Mouse (Mus musculus) CH12.LX (cell line): ENCODE data around the gene Capn1. TPM values are rescaled to one million over a fixed set of nuclear protein-coding genes. Genes with fewer than 3 reads are reported as not detected.

Source experiments
- DNase-seq: peaks from one replicate; pipeline ENCODE4 v3.0.0-alpha.2; 2013; ENCODE audit errors: extremely low read depth
- H3K27ac ChIP-seq: 2 replicates; pipeline ENCODE4 v1.5.1; 2012; ENCODE audit warnings: low read depth, mild to moderate bottlenecking, control low read depth, moderate library complexity; ENCODE audit not compliant: insufficient read depth
- H3K27me3 ChIP-seq: replicated peaks from 2 replicates; pipeline ENCODE3; 2012; ENCODE audit warnings: inconsistent platforms
- H3K36me3 ChIP-seq, 2 experiments: replicated peaks in 1 of 2; 2 replicates each; pipeline versions ENCODE3 to v1.6.1; 2012; ENCODE audit warnings: inconsistent platforms in 1 of 2, low read length in 1 of 2, mild to moderate bottlenecking in 1 of 2, mixed read lengths in 1 of 2, moderate library complexity in 1 of 2; ENCODE audit not compliant: control insufficient read depth in 1 of 2, insufficient read depth in 1 of 2
- H3K4me1 ChIP-seq, 2 experiments: 2 replicates each; pipeline ENCODE4 v1.6.1; 2012; ENCODE audit warnings: inconsistent platforms in 1 of 2, moderate library complexity in 1 of 2; ENCODE audit not compliant: insufficient read depth in 2 of 2, control insufficient read depth in 1 of 2
- H3K4me2 ChIP-seq: 2 replicates; pipeline ENCODE4 v1.6.1; 2012; ENCODE audit warnings: low read depth, mild to moderate bottlenecking, control low read depth; ENCODE audit not compliant: poor library complexity, insufficient read depth, severe bottlenecking
- H3K4me3 ChIP-seq, 3 experiments: fragments of 150-350 bp in 1 of 3; sonication (generic) in 1 of 3; replicated peaks in 1 of 3; 2 replicates each; pipeline versions ENCODE3 to v1.5.1; 2011 to 2012; ENCODE audit warnings: low read depth in 2 of 3, low read length in 2 of 3, mild to moderate bottlenecking in 2 of 3, moderate library complexity in 2 of 3, control low read depth in 1 of 3, improper control_type of control experiment in 1 of 3, inconsistent platforms in 1 of 3, mixed read lengths in 1 of 3; ENCODE audit not compliant: poor library complexity in 1 of 3
- H3K79me2 ChIP-seq: replicated peaks from 2 replicates; pipeline ENCODE4 v1.6.1; 2012; ENCODE audit warnings: mild to moderate bottlenecking, moderate library complexity; ENCODE audit not compliant: control insufficient read depth, poor library complexity, insufficient read depth, severe bottlenecking; ENCODE audit errors: extremely low read depth
- H3K9ac ChIP-seq: 2 replicates; pipeline ENCODE4 v1.6.1; 2012; ENCODE audit warnings: low read depth, mild to moderate bottlenecking, control low read depth, moderate library complexity; ENCODE audit not compliant: insufficient read depth
- H3K9me3 ChIP-seq: replicated peaks from 2 replicates; pipeline ENCODE3; 2012; ENCODE audit warnings: low read length, inconsistent platforms, mixed read lengths
- CHD1 ChIP-seq: IDR thresholded peaks from 2 replicates; pipeline ENCODE4 v1.6.1; 2012; ENCODE audit warnings: low read depth, low read length, improper control_type of control experiment, inconsistent platforms
- CTCF ChIP-seq, 2 experiments: IDR thresholded peaks in 1 of 2; conservative IDR thresholded peaks in 1 of 2; 2 replicates each; pipeline ENCODE4 v1.5.1; 2011 to 2012; ENCODE audit warnings: low read depth in 2 of 2, low read length in 2 of 2, improper control_type of control experiment in 1 of 2, inconsistent platforms in 1 of 2, mild to moderate bottlenecking in 1 of 2, moderate library complexity in 1 of 2
- ELF1 ChIP-seq: IDR thresholded peaks from 2 replicates; pipeline ENCODE4 v1.6.1; 2014; ENCODE audit warnings: low read depth, mild to moderate bottlenecking, inconsistent platforms, low read length, improper control_type of control experiment
- IRF4 ChIP-seq: IDR thresholded peaks from 2 replicates; pipeline ENCODE4 v1.6.1; 2014; ENCODE audit warnings: low read depth, mild to moderate bottlenecking, inconsistent platforms, low read length, improper control_type of control experiment
- JUN ChIP-seq: IDR thresholded peaks from 2 replicates; pipeline ENCODE4 v1.6.1; 2011; ENCODE audit warnings: low read depth, mild to moderate bottlenecking, low read length, improper control_type of control experiment, moderate library complexity; ENCODE audit not compliant: insufficient read depth
- JUND ChIP-seq: conservative IDR thresholded peaks from 2 replicates; pipeline ENCODE4 v1.6.1; 2011; ENCODE audit warnings: low read depth, low read length, improper control_type of control experiment
- MAX ChIP-seq: IDR thresholded peaks from 2 replicates; pipeline ENCODE4 v1.6.1; 2011; ENCODE audit warnings: low read length, improper control_type of control experiment
- MEF2A ChIP-seq: IDR thresholded peaks from 2 replicates; pipeline ENCODE4 v1.6.1; 2014; ENCODE audit warnings: low read depth, mild to moderate bottlenecking, inconsistent platforms, low read length, improper control_type of control experiment, borderline replicate concordance
- MXI1 ChIP-seq: IDR thresholded peaks from 2 replicates; pipeline ENCODE4 v1.6.1; 2011; ENCODE audit warnings: mild to moderate bottlenecking, low read depth, low read length, improper control_type of control experiment
- MYC ChIP-seq: IDR thresholded peaks from 2 replicates; pipeline ENCODE4 v1.6.1; 2011; ENCODE audit warnings: low read depth, mild to moderate bottlenecking, improper control_type of control experiment, low read length
- NRF1 ChIP-seq: IDR thresholded peaks from 2 replicates; pipeline ENCODE4 v1.6.1; 2014; ENCODE audit warnings: low read depth, mild to moderate bottlenecking, inconsistent platforms, low read length, improper control_type of control experiment, moderate library complexity
- PAX5 ChIP-seq: IDR thresholded peaks from 2 replicates; pipeline ENCODE4 v1.6.1; 2012; ENCODE audit warnings: low read length, inconsistent platforms, mixed read lengths
- POLR2A ChIP-seq: IDR thresholded peaks from 2 replicates; pipeline ENCODE4 v1.6.1; 2011; ENCODE audit warnings: low read depth, mild to moderate bottlenecking, improper control_type of control experiment, low read length
- RAD21 ChIP-seq: IDR thresholded peaks from 2 replicates; pipeline ENCODE4 v1.6.1; 2011; ENCODE audit warnings: low read depth, mild to moderate bottlenecking, low read length, improper control_type of control experiment, moderate library complexity
- RCOR1 ChIP-seq: conservative IDR thresholded peaks from 2 replicates; pipeline ENCODE4 v1.6.1; 2012; ENCODE audit warnings: low read depth, mild to moderate bottlenecking, inconsistent platforms, low read length, improper control_type of control experiment
- TCF12 ChIP-seq: IDR thresholded peaks from 2 replicates; pipeline ENCODE4 v1.6.1; 2014; ENCODE audit warnings: low read depth, mild to moderate bottlenecking, inconsistent platforms, low read length, improper control_type of control experiment
- UBTF ChIP-seq: IDR thresholded peaks from 2 replicates; pipeline ENCODE4 v1.6.1; 2012; ENCODE audit warnings: low read depth, mild to moderate bottlenecking, inconsistent platforms, low read length, improper control_type of control experiment, moderate library complexity
- USF1 ChIP-seq: IDR thresholded peaks from 2 replicates; pipeline ENCODE4 v1.6.1; 2014; ENCODE audit warnings: low read depth, mild to moderate bottlenecking, inconsistent platforms, low read length, improper control_type of control experiment
- ZKSCAN1 ChIP-seq: IDR thresholded peaks from 2 replicates; pipeline ENCODE4 v1.6.1; 2012; ENCODE audit warnings: low read depth, inconsistent platforms, low read length, improper control_type of control experiment, borderline replicate concordance
- ZMIZ1 ChIP-seq: IDR thresholded peaks from 2 replicates; pipeline ENCODE4 v1.6.1; 2012; ENCODE audit warnings: low read depth, mild to moderate bottlenecking, inconsistent platforms, low read length, improper control_type of control experiment
- ZNF384 ChIP-seq: IDR thresholded peaks from 2 replicates; pipeline ENCODE4 v1.6.1; 2012; ENCODE audit warnings: low read depth, low read length, improper control_type of control experiment, inconsistent platforms
- dilution Hi-C: fragments of 300-500 bp; cut with MboI; formaldehyde crosslinking; loops from 2 replicates; pipeline ENCODE4 v1.14.3; 2020; ENCODE audit warnings: low sequenced_read_pairs; ENCODE audit not compliant: extremely low pct_unique_long_range_greater_than_20kb, extremely low pct_ligation_motif_present
- in situ Hi-C: fragments of 300-500 bp; cut with MboI; formaldehyde crosslinking; loops from 3 replicates; pipeline ENCODE4 v1.14.3; 2019; ENCODE audit warnings: low sequenced_read_pairs, low pct_ligation_motif_present, low pct_unique_long_range_greater_than_20kb, mixed read lengths
- polyA plus RNA-seq: library from polyadenylated mRNA; unstranded; fragments of >175 nt; gene quantifications from 2 replicates; pipeline ENCODE4 v1.2.1, GENCODE M21; 2012; ENCODE audit warnings: low read depth; ENCODE audit not compliant: insufficient read length
- total RNA-seq, 2 experiments: library from RNA; depleted of rRNA; stranded (reverse); fragments of 300-350 nt in 1 of 2; fragments of >200 nt in 1 of 2; gene quantifications; 2 replicates each; pipeline ENCODE4 v1.2.3; 2012 to 2014

Gene Capn1
- total and polyA plus RNA-seq, 3 experiments: 20.0 to 42.9 (median 40.2) TPM

GRCm38 (mm10) chr19:6038326-6038725 is 22.6 kb upstream of the Capn1 start:
- Histone ChIP-seq H3K27me3 (no peaks in the 10 kb centered on the region), H3K9ac (no peak overlapping the region), H3K79me2 (no peaks in the 10 kb centered on the region), H3K9me3 (no peaks in the 10 kb centered on the region), H3K4me3 (no peak overlapping the region), H3K4me1 (peaks cover 12 to 22% of the 10 kb centered on the region in 2 experiments), H3K27ac (no peak overlapping the region), H3K36me3 (no peaks in the 10 kb centered on the region), H3K4me2 (no peak overlapping the region)
- dilution Hi-C loops: no loop called here
- no peak for DNase-seq
- TF ChIP-seq ELF1 (no peak), MEF2A (no peak), MYC (no peak), RAD21 (no peak), JUND (no peak), IRF4 (no peak), TCF12 (no peak), PAX5 (no peak), JUN (no peak), ZKSCAN1 (no peak), CHD1 (no peak), CTCF (conservative IDR thresholded peaks at IDR 0.05 in 1 of 2, IDR thresholded peaks at IDR 0.05 in 1 of 2; ENCODE audit: low read depth in 2 of 2, low read length in 2 of 2) (no peak), ZMIZ1 (no peak), MXI1 (no peak), POLR2A (no peak), UBTF (no peak), NRF1 (no peak), RCOR1 (no peak), ZNF384 (no peak)
- in situ Hi-C loops: no loop called here

- Histone ChIP-seq H3K36me3 (no peaks in the 10 kb centered on the region), H3K4me2 (no peak overlapping the region), H3K9ac (no peak overlapping the region), H3K4me1 (peaks cover 12 to 18% of the 10 kb centered on the region in 2 experiments), H3K79me2 (no peaks in the 10 kb centered on the region), H3K27ac (no peak overlapping the region), H3K4me3 (no peak overlapping the region), H3K9me3 (no peaks in the 10 kb centered on the region)
- in situ Hi-C loops: no loop called here
- dilution Hi-C loops: no loop called here
- no peak for DNase-seq
- no peak for TF ChIP-seq USF1
- TF ChIP-seq MAX: no peak
- TF ChIP-seq MYC: no peak
- TF ChIP-seq, all 38 proteins: peak for 0
- no peaks in the 10 kb centered on the region for H3K27me3 ChIP-seq
Observed at GRCm38 (mm10) chr19:6037695-6038094, 22.0 kb upstream of the Capn1 start.
